Mouse (Mus musculus): ENCODE data around the gene Arid5b. TPM values are rescaled to one million over a fixed set of nuclear protein-coding genes. Genes with fewer than 3 reads are reported as not detected.

Gene Arid5b
- total RNA-seq, 2 experiments from 2014 or later: 8.3 to 16.9 TPM

DNA sequence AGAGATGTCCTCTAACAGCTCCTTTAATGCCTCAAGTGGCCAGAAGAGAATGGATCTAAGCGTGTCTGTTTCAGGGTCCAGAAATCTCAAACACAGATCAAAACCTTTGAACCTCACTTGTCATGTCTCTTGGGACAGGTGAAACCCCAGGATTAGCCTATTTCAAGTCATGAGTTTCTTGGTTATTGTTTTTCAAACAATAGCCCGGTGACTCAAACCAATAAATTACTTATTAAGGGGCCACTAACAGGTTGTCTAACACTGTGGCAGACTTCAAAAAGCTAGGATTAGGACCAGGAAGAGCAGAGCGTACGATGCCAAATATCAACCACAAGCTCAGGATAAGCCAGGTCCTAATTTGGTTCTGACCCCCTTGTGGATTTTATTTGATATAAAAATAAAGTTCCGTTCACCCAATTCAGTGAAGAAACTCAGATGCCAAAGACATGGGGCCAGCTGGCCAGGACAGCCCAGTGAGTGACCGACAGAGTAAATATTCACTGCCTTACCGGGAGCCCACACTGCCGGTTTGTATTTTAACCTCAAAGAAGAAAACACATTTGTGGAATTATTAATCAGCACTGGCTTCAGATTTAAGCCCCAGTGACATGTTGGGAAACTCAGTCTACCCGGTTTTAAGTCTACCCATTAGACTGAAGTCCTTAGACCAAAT, 15.1 kb downstream of the Arid5b start:
- DNase-seq: no peak
- intact Hi-C loops (cut with DNase I): no loop called here
- Histone ChIP-seq H3K27ac (no peak overlapping the region), H3K4me3 (no peak overlapping the region)
- TF ChIP-seq CTCF (IDR thresholded peaks at IDR 0.05): no peak

DNA sequence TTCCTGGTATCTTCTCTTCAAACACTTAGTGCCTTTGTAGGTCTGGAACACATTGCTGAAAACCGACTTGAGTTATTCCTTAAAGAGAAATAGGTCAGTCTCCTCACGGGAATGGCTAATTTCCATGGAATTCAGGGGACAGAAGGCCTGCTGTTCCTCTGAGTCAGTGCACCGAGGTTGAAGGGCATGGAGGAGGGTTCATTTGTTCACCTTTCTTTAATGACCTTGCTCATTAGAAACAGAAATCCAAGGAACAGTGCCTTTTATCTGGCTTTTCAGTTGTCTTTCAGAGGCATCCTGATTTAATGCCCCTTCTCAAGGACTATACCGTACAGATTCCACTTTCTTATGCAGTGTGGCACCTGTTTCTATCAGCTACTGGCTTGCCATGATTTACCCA, 18.9 kb downstream of the Arid5b start:
- Histone ChIP-seq H3K4me3 (no peak overlapping the region), H3K27ac (no peak overlapping the region)
- DNase-seq: no peak
- intact Hi-C loops (cut with DNase I): no loop called here
- TF ChIP-seq CTCF (IDR thresholded peaks at IDR 0.05): no peak

DNA sequence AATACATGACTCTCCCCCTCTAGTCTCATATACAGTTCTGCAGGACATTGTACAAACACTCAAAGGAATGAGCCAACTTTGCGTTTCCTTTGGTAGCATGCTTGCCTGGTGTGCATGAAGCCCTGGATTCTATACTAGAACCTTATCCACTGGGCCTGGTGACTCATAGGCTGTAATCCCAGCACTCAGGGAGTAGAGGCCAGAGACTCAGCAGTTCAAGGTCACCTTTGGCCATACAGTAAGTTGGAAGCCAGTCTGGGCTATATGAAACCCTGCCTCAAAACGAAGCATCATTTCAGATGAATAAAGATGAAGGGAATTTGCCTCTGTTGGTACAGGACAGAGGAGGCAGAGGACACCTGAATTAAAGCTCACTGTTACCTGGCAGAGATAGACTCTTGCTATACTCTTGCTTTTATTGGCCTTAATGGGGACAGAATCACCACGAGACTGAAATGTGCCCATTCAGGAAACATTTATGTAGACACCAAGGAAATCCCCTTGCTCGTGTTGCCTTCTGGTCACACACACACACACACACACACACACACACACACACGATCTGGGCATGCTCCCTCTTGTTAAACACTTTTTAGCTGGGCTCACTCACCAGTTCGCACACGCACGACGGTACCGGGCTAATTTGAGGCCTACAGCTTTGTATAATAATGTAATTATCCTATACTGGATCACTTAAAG, 21.0 kb downstream of the Arid5b start:
- TF ChIP-seq CTCF (IDR thresholded peaks at IDR 0.05): no peak
- Histone ChIP-seq H3K4me3 (no peak overlapping the region), H3K27ac (no peak overlapping the region)
- intact Hi-C loops (cut with DNase I): no loop called here
- no peak for DNase-seq

DNA sequence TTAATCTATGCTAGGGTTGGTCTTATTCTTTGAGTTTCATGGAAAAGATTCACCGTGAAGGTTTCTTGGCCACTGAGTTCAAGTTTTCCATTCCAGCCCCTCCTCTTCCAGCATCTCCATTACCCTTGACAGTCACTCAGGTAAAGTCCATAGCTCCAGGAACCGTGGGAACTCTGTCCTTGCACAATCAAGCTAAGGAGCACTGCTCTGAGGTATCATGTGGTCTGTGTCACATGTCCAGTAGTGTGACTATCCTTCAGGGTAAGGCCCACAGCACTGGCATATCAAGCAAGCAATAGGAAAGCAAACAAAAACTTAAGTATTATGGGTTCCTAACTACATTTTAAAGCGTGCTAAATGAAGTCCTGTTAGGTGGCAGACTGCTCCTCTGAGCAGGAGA, 22.4 kb downstream of the Arid5b start:
- Histone ChIP-seq H3K4me3 (no peak overlapping the region), H3K27ac (no peak overlapping the region)
- intact Hi-C loops (cut with DNase I): no loop called here
- no peak for TF ChIP-seq CTCF (IDR thresholded peaks at IDR 0.05)
- no peak for DNase-seq

DNA sequence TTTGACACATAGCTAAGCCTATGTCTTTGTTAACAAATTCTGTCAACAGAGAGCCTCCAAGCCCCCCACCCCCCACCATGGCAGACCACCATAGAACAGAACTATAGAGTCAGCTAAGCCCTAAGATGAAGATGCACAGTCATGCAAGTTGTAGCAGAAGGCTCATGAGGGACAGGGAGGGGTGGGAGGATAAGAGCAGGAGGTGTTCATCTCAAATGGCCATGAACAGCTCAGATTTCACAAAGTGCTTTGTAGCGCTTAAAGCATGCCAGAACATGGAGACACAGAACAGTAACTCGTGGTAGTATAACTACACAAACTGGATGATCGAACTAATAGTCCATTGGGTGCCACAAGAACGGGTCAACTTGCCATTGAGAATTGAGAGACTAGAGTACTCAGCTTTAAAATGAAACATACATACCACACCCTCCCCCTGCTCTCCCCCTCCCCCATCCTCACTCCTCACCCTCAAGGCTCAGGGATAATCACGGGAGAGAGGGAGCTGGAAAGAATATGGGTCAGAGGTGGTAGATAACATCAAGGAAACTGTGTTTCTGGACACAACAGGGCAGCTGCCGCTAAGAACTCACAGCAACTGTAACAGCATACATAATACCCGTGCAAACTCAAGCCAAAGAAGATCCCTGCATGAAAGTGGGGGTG, 25.0 kb downstream of the Arid5b start:
- no peak for DNase-seq
- TF ChIP-seq CTCF (IDR thresholded peaks at IDR 0.05): no peak
- no peak overlapping the region for H3K27ac ChIP-seq
- intact Hi-C loops (cut with DNase I): no loop called here
- H3K4me3 ChIP-seq: no peak overlapping the region

DNA sequence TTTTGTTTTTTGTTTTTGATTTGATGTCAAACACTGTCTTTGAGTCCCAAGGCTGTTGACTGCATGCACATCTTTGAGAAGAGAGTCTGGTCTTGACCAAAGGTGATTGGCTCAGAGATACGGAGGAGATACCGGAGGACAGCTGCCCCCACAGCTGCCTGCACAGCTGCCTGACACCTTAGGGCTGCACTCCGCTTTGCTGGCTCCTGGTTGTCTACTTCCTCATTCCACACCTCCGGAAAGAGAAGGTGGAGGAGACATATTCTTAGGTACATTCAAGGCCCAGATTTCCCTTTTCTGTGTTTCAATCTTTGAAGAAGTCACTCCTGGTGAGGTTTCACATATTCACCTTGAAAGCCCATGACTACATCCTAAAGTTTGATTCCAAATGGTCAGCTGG, 25.9 kb downstream of the Arid5b start:
- DNase-seq: no peak
- Histone ChIP-seq H3K4me3 (no peak overlapping the region), H3K27ac (no peak overlapping the region)
- intact Hi-C loops (cut with DNase I): no loop called here
- TF ChIP-seq CTCF (IDR thresholded peaks at IDR 0.05): no peak

DNA sequence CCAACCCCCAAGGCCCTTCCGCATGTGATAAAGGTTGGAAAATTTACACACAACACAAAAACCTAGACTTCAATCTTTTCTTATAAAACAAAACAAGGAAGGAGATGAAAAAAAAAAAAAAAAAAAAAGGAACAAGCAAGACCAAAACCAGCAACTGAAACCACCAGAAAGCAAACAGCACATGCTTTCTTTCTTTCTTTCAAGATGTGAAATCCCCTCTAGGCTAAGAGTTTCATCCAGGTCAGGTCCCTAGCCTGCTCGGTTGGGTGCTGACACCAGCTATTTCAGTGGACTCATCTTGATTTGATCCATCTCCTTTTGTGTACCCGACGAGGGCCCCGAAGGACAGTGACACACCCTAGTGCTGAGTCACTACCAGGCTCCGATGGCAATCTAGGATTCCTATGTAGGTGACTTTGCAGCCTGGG, 29.2 kb downstream of the Arid5b start:
- intact Hi-C loops (cut with DNase I): no loop called here
- peak; percentile 28 for DNase-seq
- peak overlapping the region; percentile 66 for H3K27ac ChIP-seq
- H3K4me3 ChIP-seq: peak overlapping the region; percentile 17; the same call in 1 of the 2 replicates
- no peak for TF ChIP-seq CTCF (IDR thresholded peaks at IDR 0.05)

DNA sequence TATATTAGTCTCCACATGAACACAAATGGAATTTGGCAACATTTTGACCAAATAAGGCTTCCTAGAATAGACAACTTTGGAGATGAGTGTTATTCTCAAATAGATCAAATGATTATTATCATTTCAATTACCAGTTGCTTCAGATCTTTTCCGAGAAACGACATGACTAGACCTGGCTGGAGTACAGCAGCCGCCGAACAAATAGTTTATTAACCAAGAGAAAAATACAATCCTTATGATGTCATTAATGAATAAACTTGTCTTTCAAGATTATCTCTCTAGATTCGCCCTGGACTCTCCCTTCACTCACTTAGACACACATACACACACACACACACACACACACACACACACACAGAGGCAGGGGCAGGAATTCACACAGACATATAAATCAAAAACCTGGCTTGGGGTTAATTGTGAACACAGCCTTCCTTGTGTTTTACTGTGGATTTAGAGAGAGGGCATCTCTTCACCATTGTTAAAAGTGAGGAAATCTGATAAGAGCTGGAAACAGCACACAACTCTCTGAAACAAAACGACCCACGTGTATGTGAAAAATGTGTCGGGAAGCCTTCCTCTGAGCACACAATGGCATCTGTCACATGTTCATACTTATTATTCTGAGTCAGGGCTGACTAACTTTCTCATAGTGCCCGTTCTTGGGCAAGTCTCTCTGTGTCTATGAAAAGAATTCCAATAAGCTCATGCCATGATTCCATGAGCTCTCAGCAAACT, 30.1 kb downstream of the Arid5b start:
- no peak for DNase-seq

DNA sequence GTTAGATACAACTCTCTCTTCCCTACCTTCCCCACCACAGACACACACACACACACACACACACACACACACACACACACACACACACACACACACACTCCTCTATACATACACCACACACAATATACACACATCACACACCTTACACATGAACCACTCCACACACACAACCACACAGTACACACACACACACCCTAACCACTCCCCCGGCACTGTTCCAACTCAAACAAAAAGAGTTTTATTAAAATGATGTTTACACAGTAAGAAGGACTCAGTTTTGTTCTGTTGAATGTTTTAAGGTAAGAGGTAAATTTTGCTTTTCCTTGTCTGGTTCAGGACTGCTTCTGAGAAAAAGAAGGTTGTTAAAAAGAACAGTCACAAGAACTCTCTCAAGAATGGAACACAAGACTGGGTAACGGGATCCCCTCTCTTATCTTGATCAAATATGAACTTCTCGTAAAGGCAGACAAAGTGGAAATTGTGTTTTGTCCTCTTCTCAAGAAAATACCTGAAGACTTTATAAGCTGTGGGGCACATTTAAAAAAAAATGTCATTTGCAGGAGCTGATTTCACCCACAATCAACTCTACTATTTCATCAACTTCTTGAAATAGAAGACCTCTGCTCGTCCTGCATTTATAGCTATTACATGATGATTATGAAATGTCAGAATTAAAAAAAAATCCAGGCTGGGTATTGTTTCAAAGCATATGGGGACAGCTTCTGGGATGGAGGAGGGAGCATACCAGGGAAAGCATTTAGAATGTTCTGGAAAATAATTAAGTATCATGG, 30.9 kb downstream of the Arid5b start:
- H3K27ac ChIP-seq: peak overlapping the region; percentile 35; the same call in 1 of the 2 replicates
- TF ChIP-seq CTCF (IDR thresholded peaks at IDR 0.05): no peak
- no peak overlapping the region for H3K4me3 ChIP-seq
- DNase-seq: no peak
- intact Hi-C loops (cut with DNase I): no loop called here

More for the DNA sequence above, 30.1 kb downstream of the Arid5b start:
- Histone ChIP-seq H3K27ac (peak overlapping the region; percentile 66), H3K4me3 (peak overlapping the region; percentile 11; the same call in 1 of the 2 replicates)
- intact Hi-C loops (cut with DNase I): no loop called here
- TF ChIP-seq CTCF (IDR thresholded peaks at IDR 0.05): no peak

DNA sequence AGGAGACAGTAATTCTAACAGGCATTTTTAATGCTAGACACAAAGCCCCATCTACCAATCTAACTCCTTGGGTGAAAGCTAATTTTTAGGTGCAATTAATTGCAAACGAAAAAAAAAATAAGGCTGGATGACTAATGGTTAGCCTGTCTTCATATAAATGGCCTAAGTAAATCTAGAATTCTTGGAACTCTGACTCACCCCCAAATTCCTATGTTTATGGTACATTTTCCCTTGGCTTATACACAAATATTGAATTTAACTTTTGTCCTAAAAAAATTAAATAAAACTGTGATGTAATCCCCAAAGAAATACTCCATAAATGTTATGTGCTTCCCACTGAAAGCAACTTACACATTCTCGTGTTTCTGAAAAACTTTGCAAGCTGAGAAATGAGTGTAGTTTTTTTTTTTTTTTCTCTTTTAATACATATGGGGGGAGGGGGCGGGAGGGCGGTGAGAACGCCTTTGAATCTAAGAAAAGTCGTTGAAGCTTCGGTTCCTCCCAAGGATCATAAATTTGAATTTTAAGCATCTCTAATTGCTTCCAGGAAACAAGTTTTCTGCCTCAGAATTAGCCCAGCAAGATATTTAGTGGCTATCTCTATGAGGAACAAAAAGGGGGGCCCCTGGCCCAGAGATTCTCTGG, 31.8 kb downstream of the Arid5b start:
- no peak for TF ChIP-seq CTCF (IDR thresholded peaks at IDR 0.05)
- DNase-seq: no peak
- no peak overlapping the region for H3K4me3 ChIP-seq
- peak overlapping the region; percentile 31; the same call in 1 of the 2 replicates for H3K27ac ChIP-seq
- intact Hi-C loops (cut with DNase I): no loop called here

DNA sequence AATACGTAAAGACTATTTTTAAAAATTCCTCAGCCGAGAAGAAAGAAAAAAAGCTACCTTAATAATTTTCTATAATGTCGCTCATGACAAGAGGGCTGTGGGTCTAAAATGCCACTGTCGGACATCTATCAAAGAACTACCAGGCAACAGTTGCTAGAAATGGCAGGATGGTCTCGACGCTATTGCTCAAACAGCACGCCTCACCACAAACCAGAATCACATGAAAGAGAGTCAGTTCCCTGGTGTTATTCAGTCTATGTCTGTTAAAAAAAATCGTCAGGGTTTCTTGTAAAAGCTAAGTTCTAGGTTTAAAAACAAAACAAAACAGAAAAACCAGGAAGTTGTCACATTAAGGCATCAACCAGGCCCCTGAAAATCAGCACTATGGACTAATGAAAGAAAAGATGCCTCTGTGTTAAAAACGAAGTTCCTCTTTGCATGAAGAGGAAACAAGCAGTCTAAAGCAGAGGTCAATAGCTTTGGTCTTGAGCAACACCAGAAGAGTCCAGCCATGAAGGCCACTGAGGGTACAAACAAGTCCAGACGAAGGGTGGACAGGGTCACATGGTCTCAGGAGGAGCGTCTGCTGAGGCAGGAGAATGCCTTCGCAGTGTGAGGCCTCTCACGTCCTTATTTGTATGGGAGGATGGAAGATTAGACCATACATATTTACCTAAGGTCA, 37.6 kb downstream of the Arid5b start:
- intact Hi-C loops (cut with DNase I): no loop called here
- TF ChIP-seq CTCF (IDR thresholded peaks at IDR 0.05): no peak
- no peak for DNase-seq
- H3K27ac ChIP-seq: 0 out of 2 replicates have a peak overlapping the region, but pooled peaks have one; percentile 28
- H3K4me3 ChIP-seq: no peak overlapping the region

Measured in gastrocnemius, adult 2 months (tissue).